Mouse (Mus musculus) neural tube, embryonic 10.5 days (tissue): ENCODE results near the gene Tiam1.
"Not testable (repeated sequence)": the region's sequence is repeated elsewhere in the genome, so short reads cannot be mapped to it uniquely, and the experiment has no call there.

ENCODE experiments used
- DNase-seq: peaks from one replicate; pipeline ENCODE4 v3.0.0-alpha.2; 2017; ENCODE audit warnings: low spot score; ENCODE audit errors: extremely low spot score

The Tiam1 gene

GRCm38 (mm10) chr16:90112577-90113155, 30.9 kb downstream of the Tiam1 start:
- no peak for DNase-seq

DNA sequence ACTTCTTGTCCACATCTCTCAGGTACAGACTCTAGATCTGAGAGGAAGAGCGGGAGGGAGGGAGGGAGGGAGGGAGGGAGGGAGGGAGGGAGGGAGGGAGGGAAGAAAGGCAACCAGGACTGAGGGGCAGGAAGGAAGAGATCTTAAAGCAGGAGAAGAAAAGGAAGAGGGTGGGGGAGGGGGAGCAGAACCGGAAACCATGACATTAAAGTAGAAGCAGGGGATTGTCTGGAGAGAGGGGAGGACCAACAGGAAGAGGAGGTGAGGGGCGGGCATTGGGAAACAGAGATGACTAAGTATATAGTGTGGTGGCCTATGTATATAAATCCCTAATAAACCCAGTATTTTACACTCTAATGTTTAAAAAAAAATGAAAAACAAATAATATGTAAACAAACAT, 34.1 kb downstream of the Tiam1 start:
- DNase-seq: no peak

GRCm38 (mm10) chr16:90104714-90105459, 38.7 kb downstream of the Tiam1 start:
- no peak for DNase-seq

- DNase-seq: no peak
Measured at GRCm38 (mm10) chr16:90103726-90104125, 39.8 kb downstream of the Tiam1 start.

DNA sequence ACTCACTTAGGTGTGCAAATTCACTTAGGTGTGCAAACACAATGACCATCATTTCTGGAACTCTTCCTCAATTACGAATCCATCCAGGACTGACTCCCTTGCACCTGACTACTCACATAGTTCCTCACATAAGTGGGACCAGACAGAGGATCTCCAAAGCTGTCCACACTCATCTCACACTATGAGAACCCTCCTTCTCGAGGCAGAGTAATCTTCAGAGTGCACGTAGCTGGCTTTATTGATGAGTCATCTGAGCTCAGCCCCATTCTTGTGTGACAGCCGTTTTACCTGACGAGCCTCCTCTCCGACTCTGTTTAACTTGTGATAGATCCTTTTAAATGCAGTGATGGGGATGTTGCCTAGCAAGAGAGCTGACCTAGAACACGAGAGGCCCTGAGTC, 41.0 kb downstream of the Tiam1 start:
- DNase-seq: no peak

DNA sequence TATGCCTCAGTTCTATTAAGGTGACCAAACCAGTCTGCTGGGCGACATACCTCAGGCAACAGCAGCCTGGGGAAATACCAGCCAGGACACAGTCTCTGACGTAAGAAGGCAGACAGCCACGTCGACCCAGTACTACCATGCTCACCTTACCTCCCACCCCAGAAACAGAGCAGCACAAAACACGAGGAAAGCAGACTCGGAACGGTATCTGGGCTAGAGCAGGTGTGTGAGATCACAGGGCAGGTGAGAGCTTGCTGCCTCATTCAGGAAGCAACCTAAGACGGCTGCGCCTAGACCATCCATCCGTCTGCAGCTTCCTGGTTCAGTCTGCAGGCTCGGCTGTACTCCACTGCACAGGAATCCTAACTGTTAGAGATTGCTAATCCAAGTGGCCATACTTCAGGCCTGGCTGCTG, 45.4 kb downstream of the Tiam1 start:
- DNase-seq: no peak

- no peak for DNase-seq
Measured at GRCm38 (mm10) chr16:90097769-90098168, 45.8 kb downstream of the Tiam1 start.

DNA sequence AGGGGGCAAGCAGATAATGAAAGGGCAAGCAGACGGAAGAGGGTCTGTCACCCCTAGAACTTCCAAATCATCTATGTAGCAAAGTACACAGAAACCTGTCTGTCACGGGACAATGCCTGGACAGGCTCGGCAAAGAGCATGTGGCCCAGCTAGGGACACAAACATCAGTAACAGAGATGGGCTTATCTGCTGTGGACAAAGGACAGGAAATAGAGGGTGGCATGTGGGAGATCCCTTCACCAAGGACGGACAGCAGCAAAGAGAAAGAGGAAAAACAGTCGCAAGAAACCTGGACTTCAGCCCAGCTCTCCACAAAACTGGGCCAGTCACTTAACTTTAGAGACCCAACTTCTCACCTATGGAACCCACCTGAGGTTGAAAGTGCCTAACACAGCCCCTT, 47.6 kb downstream of the Tiam1 start:
- no peak for DNase-seq

- no peak for DNase-seq
Measured at GRCm38 (mm10) chr16:90093015-90093414, 50.6 kb downstream of the Tiam1 start.

DNA sequence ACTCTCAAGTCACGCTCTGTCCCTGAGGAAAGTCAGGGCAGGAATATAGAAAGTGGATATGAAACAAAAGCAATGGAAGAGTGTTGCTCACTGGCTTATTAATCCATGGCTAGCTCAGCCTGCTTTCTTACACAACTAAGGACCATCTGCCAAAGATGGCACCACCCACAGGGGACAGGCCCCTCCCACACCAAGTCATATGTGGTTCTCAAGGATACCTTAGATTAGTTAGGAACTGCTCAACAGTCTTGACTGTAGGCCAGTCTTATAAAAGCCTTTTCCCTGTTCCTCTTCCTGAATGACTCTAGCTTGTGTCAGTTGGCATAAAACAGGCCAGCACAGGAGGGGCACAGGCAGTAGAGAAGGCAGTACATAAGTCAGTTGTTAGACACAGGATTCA, 51.7 kb downstream of the Tiam1 start:
- no peak for DNase-seq

- DNase-seq: no peak
Measured at GRCm38 (mm10) chr16:90091112-90091720, 52.4 kb downstream of the Tiam1 start.

DNA sequence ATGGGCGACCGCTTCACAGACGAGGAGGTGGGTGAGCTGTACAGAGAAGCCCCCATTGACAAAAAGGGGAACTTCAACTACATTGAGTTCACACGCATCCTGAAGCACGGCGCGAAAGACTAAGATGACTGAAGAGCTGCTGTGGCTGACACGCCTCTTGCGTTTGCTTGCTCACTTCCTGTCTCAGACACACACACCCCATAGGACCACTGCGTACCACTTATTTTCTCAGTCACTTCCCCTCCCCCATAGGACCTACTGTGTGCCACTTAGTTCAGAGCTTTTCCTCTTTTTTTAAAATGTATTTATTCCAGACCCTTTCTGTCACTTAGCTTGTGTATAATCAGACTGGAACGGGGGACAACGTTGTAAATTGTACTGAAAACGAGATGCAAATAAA, 53.2 kb downstream of the Tiam1 start:
- DNase-seq: no peak

GRCm38 (mm10) chr16:90087256-90087655, 56.3 kb downstream of the Tiam1 start:
- no peak for DNase-seq

- DNase-seq: no peak
Measured at GRCm38 (mm10) chr16:90086111-90086510, 57.5 kb downstream of the Tiam1 start.

GRCm38 (mm10) chr16:90085580-90085979, 58.0 kb downstream of the Tiam1 start:
- DNase-seq: no peak

DNA sequence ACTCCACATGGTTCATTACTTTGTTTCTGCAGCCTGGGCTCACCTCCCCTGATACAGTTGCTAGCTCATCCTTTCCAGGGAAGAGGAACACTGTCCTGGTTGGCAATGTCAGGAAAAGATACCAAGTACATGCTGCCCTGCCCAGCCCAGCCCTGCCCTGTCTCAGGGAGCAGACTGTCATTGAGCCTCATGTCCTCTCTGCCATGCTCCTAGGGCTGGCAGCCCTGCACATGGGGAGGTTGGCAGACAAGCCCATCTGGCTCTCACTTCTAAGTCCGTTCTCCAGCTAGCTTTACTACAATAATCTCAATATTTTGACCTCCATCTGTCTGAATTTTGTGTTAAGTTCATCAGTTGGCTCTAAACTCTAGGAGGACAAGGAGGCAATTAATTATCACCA, 62.4 kb downstream of the Tiam1 start:
- DNase-seq: no peak

GRCm38 (mm10) chr16:90078806-90079381, 64.7 kb downstream of the Tiam1 start:
- DNase-seq: no peak

- no peak for DNase-seq
Measured at GRCm38 (mm10) chr16:90073510-90073909, 70.1 kb downstream of the Tiam1 start.

- peak; percentile 49 for DNase-seq
Measured at GRCm38 (mm10) chr16:90072651-90073050, 70.9 kb downstream of the Tiam1 start.

GRCm38 (mm10) chr16:90071125-90071524, 72.4 kb downstream of the Tiam1 start:
- not testable (repeated sequence) for DNase-seq

DNA sequence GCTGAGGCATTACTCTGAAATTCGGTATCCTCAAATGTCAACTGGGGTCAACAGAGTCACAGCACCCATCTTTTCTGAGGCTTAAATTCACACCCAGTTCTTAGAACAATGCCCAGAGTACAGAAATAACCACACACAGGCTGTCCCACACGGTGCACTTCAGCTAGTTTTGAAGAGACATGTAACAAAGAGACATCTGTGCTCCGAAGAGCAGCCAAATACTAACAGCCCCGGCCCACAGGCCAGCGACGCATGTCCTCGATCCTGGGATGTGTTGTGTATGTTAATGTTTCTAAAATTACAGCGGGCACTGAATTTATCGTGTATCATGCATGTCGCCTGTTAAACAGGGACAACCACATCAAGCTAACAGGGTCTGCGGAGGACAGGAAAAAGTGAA, 73.5 kb downstream of the Tiam1 start:
- DNase-seq: no peak

DNA sequence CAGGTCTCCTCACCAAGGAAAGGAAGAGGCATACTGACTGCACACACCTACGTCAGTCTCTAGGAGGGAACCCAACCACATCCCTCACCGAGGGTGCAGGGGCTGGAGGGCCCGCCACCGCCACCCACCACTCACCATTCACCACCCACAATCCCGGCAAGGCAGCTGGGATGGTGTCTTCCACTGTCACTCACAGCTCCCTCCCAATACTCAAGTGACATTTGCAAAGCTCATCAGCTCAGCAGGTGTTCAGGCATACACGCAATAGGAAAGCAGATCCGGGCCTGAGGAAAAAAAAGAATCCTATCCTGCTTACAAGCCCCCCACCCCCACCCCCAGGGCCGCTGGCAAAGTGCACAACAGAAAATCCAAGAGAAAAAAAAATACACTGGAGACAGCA, 74.4 kb downstream of the Tiam1 start:
- no peak for DNase-seq
